Mouse (Mus musculus): ENCODE measurements at regions not wholly inside any gene's neighbourhood (a gene's known extent, or its start where the extent isn't known, plus 50 kb on each side); places are given as distances from the start of the nearest gene placed in this dataset.
"Not testable (repeated sequence)": the region's sequence is repeated elsewhere in the genome, so short reads cannot be mapped to it uniquely, and the experiment has no call there.

DNA sequence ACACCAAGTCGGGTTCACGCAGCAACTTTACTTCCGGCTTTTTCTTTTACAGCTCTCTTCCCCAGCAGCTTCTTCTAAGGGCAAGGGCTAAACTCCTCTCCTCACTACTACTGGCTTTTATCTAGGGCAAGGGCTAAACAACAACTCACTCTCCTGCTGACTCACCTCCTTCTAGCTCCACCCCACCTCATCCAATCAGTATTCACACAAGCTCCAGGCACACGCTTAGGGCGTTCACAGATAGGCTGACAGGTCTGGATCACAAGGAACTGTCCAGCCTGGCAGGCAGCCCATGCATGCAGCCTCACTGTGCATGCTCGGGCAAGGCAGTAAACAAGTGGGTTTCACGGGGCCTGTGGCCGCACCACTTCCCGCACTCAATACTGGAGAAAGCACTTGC lies 116.9 kb downstream of the 1700129C05Rik start:
- not testable (repeated sequence) for H3K9me3 ChIP-seq; H3K27ac ChIP-seq; H3K27me3 ChIP-seq (ENCODE audit: insufficient read depth, poor library complexity, severe bottlenecking); H3K4me3 ChIP-seq; DNase-seq (ENCODE audit: low spot score); H3K36me3 ChIP-seq; H3K4me1 ChIP-seq
- WGBS, result 42% methylated on average over 9 of the region's 9 CpGs

DNA sequence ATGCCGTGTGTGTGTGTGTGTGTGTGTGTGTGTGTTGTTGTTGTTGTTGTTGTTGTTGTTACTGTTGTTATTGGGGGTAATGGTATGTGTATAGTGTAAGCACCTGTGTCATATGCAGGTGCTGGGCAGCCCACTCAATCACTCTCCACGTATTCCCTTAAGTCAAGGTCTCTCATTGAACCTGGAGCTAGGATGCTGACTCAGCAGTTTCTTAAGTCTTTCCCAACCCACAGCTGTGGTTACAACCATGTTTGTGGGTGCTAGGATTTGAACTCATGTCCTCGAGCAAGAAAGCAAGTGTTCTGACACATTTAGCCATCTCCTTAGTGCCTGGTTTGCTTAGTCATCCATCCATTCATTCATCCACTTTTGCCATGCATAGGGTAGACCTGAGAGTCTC lies 133.2 kb downstream of the 1700129C05Rik start:
- no peaks in the 10 kb centered on the region for H3K36me3 ChIP-seq
- no peak overlapping the region for H3K27ac ChIP-seq
- 84% methylated on average over 3 of the region's 3 CpGs for WGBS
- H3K4me3 ChIP-seq, result no peak overlapping the region
- no peaks in the 10 kb centered on the region for H3K4me1 ChIP-seq
- H3K27me3 ChIP-seq (ENCODE audit: insufficient read depth, poor library complexity, severe bottlenecking), result no peaks in the 10 kb centered on the region
- H3K9me3 ChIP-seq, result no peaks in the 10 kb centered on the region
- no peak for DNase-seq (ENCODE audit: low spot score)

DNA sequence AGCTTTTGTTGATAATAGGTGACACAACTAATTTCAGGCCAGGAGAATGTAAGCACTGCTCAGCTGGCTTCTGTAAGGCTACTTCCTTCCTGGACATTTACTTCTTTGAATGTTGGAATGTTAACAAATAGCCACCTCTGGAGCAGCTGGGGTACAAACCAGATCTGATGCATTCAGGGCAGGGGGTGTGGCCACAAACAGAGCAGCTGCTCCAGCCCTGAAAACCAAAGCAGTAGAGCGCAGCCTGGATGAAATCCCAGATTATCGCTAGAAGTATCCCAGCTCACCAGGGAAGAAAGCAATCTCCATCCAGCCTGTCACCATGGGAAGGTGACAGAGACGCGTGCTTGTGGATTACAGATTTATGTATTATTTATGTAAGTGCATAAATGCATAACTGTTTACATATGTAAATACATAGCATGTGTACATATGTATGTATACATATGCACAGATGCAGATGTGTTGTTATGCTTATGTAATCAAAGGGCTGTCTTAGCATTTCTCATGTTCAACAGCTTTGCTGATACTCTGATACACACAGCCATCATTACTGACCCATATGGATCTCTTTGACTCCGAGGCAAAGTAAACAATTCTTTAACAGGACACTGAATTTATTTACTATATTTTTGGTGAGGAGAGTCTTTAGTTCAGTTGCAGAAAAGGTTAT lies 143.5 kb downstream of the 1700129C05Rik start:
- Histone ChIP-seq H3K36me3 (no peaks in the 10 kb centered on the region), H3K4me3 (no peak overlapping the region), H3K4me1 (peaks cover 9% of the 10 kb centered on the region), H3K27ac (no peak overlapping the region), H3K9me3 (no peaks in the 10 kb centered on the region), H3K27me3 (ENCODE audit: insufficient read depth, poor library complexity, severe bottlenecking) (no peaks in the 10 kb centered on the region)
- no peak for DNase-seq (ENCODE audit: low spot score)
- WGBS, result 65% methylated on average over 5 of the region's 5 CpGs

DNA sequence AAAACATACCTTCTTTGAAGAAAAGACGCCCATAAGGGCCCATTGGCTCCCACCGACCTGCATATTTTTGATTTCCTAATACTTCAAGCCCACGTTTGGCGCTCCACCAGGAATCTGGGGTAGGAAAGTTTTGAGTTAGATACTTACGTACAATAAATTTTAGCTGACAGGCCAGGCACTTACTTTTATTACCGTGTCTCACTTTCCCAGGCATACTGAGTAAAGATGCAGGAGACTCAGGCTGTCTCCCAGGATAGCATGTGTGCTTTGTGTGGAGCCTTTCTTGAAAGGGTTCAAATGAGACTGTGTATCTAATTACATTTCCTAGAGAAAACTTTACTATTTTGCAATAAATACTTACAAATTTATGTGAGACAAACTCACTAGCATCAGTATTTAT lies 147.7 kb downstream of the 1700129C05Rik start:
- 86% methylated on average over 6 of the region's 6 CpGs for whole genome bisulfite sequencing
- Histone ChIP-seq H3K27me3 (ENCODE audit: insufficient read depth, poor library complexity, severe bottlenecking) (no peaks in the 10 kb centered on the region), H3K27ac (no peak overlapping the region), H3K4me1 (peaks cover 9% of the 10 kb centered on the region), H3K36me3 (no peaks in the 10 kb centered on the region), H3K4me3 (no peak overlapping the region), H3K9me3 (no peaks in the 10 kb centered on the region)
- no peak for DNase-seq (ENCODE audit: low spot score)

DNA sequence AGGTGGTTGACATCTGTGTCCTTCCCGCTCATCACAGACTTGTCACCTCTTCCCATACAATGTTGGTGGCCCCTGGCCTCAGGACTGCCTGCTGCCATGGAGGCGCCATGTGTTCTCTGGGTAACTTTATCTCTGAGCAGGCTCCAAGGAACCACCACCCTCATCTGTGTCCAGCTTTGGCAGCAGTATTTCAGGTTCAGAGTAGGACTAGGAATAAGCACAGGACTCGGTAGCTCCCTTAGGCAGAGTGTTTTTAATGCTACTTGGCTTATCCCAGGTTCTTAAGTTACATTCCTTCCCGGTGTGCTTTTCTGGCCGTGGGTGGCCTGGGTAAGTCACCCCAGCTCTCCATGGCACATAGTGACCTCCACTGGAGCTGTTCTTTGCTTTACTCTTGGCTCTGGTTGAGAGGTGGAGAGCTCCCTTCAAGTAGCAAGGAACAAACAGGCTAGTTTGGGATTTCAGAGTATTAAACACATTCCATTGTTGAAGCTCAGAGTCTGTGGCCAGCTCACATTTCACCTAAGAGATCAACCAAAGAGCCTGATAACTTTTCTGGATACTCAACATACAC lies 153.0 kb downstream of the 1700129C05Rik start:
- Histone ChIP-seq H3K27ac (no peak overlapping the region), H3K27me3 (ENCODE audit: insufficient read depth, poor library complexity, severe bottlenecking) (no peaks in the 10 kb centered on the region), H3K36me3 (no peaks in the 10 kb centered on the region), H3K9me3 (no peaks in the 10 kb centered on the region), H3K4me3 (no peak overlapping the region), H3K4me1 (no peaks in the 10 kb centered on the region)
- WGBS, result 72% methylated on average over 5 of the region's 5 CpGs
- no peak for DNase-seq (ENCODE audit: low spot score)

DNA sequence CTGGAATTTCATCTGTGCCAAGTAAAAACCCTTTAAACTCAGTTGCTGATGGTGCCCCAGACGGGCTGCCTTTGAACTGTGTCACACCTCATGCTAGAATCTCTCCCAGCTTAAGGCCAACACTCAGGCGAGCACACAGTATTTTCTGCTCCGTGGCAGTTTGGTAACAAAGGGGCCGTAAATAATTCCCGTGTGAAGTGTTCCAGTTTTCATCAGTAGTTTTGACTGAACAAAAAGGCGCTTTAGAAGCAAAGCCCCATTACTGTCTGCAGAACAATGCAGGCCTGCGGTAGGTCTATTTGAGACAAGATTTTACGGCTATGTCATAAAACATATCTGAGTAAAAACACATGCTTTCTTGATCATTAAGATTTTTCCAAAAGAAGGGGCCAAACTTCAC lies 155.0 kb downstream of the 1700129C05Rik start:
- H3K27me3 ChIP-seq (ENCODE audit: insufficient read depth, poor library complexity, severe bottlenecking), result no peaks in the 10 kb centered on the region
- WGBS, result 74% methylated on average over 8 of the region's 8 CpGs
- H3K9me3 ChIP-seq, result no peaks in the 10 kb centered on the region
- no peak overlapping the region for H3K27ac ChIP-seq
- H3K36me3 ChIP-seq, result no peaks in the 10 kb centered on the region
- no peak for DNase-seq (ENCODE audit: low spot score)
- no peak overlapping the region for H3K4me3 ChIP-seq
- no peaks in the 10 kb centered on the region for H3K4me1 ChIP-seq

DNA sequence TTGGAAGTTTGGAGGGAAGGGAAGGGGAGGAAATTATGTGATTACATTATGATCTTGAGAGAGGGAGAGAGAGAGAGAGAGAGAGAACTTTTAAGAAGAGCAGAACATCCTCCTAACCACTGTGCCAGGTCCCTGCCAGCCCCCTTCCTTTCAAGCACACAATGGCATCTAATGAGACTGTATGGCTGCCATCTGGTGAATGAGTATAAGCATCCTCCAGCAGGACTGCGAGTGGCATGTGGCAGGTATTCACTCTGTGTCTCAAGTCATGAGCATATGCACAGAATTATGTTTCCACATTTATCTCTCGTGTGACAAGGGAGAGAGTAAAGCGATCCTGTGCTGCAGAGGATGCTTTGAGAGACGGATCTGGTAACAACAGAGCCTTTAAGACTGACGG lies 156.9 kb downstream of the 1700129C05Rik start:
- no peaks in the 10 kb centered on the region for H3K36me3 ChIP-seq
- 81% methylated on average over 5 of the region's 5 CpGs for WGBS
- no peaks in the 10 kb centered on the region for H3K27me3 ChIP-seq (ENCODE audit: insufficient read depth, poor library complexity, severe bottlenecking)
- DNase-seq (ENCODE audit: low spot score), result no peak
- H3K9me3 ChIP-seq, result no peaks in the 10 kb centered on the region
- no peaks in the 10 kb centered on the region for H3K4me1 ChIP-seq
- H3K4me3 ChIP-seq, result no peak overlapping the region
- no peak overlapping the region for H3K27ac ChIP-seq

DNA sequence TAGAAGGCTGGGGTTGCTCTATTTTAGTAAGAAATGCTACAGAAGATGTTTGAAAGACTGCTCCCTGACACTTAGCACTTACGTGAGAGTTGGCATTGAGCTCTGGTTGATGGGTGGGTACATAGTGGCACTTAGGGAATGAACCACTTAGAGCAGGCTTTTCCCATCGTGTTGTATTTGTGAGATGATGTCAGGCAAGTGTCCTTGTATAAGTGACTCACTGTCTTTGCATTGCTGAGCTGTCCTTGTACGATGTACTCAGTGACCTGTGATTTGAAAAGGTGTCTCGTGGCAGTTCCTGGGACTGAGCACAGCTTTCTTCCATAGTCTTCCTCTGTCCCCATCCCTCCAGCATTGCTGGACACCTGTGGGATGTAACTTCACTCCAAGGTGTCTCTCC lies 165.9 kb downstream of the 1700129C05Rik start:
- Histone ChIP-seq H3K27me3 (ENCODE audit: insufficient read depth, poor library complexity, severe bottlenecking) (no peaks in the 10 kb centered on the region), H3K9me3 (no peaks in the 10 kb centered on the region), H3K4me1 (no peaks in the 10 kb centered on the region), H3K4me3 (no peak overlapping the region), H3K27ac (no peak overlapping the region), H3K36me3 (no peaks in the 10 kb centered on the region)
- 76% methylated on average over 4 of the region's 4 CpGs for WGBS
- DNase-seq (ENCODE audit: low spot score), result no peak

DNA sequence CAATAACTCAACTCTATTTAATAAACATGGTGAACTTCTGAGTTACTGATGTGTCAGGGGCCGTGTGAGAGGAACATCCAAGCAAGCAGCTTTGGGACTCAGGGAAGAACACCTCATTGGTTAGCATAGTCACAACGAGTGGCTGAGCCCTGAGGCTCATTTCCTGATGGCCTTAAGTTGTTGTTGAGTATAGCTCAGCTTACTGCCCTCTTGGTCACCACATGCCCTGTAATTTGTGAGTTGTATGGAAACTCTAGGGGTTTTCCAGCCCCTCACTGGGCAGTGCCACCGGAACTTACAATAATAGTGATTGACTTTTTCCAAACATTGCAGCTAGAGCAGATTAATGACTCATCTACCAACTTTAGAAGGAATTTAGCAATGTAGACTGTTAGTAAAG lies 173.4 kb downstream of the 1700129C05Rik start:
- Histone ChIP-seq H3K9me3 (no peaks in the 10 kb centered on the region), H3K27me3 (ENCODE audit: insufficient read depth, poor library complexity, severe bottlenecking) (no peaks in the 10 kb centered on the region), H3K4me1 (no peaks in the 10 kb centered on the region), H3K36me3 (no peaks in the 10 kb centered on the region), H3K27ac (no peak overlapping the region), H3K4me3 (no peak overlapping the region)
- DNase-seq (ENCODE audit: low spot score), result no peak
- 62% methylated on average over 3 of the region's 3 CpGs for WGBS

DNA sequence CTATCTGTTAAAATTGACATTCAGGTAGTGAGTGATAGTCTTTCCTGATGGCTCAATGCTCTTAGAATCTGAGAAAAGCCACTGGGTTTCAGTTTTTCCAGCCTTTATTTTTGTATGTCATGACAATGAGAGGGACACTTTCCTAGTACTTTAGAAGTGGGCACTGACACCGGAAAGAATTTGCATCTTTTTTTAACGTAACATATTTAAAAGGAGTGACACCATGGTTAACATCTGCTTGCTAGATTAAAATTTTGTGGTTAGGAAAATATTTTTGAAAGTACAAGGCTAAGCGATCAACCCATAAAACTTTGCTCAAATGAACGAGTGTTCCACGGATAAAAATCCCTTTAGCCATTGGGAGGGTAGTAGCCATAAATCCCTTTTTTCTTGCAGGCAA lies 174.7 kb downstream of the 1700129C05Rik start:
- H3K4me3 ChIP-seq, result no peak overlapping the region
- H3K36me3 ChIP-seq, result no peaks in the 10 kb centered on the region
- DNase-seq (ENCODE audit: low spot score), result no peak
- H3K27ac ChIP-seq, result no peak overlapping the region
- WGBS, result 89% methylated on average over 5 of the region's 5 CpGs
- no peaks in the 10 kb centered on the region for H3K4me1 ChIP-seq
- H3K9me3 ChIP-seq, result no peaks in the 10 kb centered on the region
- H3K27me3 ChIP-seq (ENCODE audit: insufficient read depth, poor library complexity, severe bottlenecking), result no peaks in the 10 kb centered on the region

DNA sequence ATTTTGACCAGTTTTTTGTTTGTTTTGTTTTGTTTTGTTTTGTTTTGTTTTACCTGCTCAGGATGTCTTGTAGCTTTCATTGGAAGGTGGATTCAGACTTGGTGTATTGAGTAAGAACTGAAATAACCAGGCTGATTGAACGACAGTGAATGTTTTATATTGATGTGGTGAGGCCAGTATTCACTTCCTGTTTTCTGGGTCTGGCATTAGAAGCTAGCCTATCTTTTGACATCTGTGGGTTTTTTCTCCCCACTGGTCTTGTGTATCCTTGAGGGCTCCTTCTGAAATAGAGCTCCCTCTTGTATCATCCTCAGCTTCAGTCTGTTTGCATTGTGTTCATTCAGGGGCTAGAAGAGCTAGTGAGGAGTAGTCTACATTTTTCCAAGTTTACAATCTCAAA lies 175.5 kb downstream of the 1700129C05Rik start:
- WGBS, result 85% methylated on average over 1 of the region's 1 CpGs

DNA sequence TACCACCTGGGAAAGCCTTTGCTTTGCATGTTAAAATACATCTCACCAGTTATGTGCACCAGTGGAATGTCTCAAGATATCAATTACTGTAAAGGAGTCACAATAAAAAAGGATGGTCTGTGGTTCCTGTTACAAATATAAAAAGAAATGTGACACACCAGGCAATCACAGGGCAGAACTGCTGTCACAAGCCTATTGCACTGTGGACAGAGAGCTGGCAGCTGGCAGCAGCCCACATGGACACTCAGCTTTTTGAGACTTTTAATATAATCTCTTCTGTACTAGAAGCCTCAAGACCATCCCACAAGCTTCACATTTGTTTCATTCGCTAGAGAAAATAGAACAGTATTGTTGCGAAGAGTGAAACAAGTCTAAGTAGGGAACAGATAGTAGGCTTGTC lies 197.7 kb downstream of the 1700129C05Rik start:
- no peaks in the 10 kb centered on the region for H3K27me3 ChIP-seq (ENCODE audit: insufficient read depth, poor library complexity, severe bottlenecking)
- H3K4me3 ChIP-seq, result no peak overlapping the region
- H3K27ac ChIP-seq, result no peak overlapping the region
- no peak for DNase-seq (ENCODE audit: low spot score)
- 95% methylated on average over 2 of the region's 2 CpGs for WGBS
- H3K4me1 ChIP-seq, result no peaks in the 10 kb centered on the region
- no peaks in the 10 kb centered on the region for H3K9me3 ChIP-seq
- no peaks in the 10 kb centered on the region for H3K36me3 ChIP-seq

More for the DNA sequence above, 175.5 kb downstream of the 1700129C05Rik start:
- Histone ChIP-seq H3K4me3 (no peak overlapping the region), H3K27me3 (ENCODE audit: insufficient read depth, poor library complexity, severe bottlenecking) (no peaks in the 10 kb centered on the region), H3K4me1 (no peaks in the 10 kb centered on the region), H3K9me3 (no peaks in the 10 kb centered on the region), H3K36me3 (no peaks in the 10 kb centered on the region), H3K27ac (no peak overlapping the region)
- no peak for DNase-seq (ENCODE audit: low spot score)

DNA sequence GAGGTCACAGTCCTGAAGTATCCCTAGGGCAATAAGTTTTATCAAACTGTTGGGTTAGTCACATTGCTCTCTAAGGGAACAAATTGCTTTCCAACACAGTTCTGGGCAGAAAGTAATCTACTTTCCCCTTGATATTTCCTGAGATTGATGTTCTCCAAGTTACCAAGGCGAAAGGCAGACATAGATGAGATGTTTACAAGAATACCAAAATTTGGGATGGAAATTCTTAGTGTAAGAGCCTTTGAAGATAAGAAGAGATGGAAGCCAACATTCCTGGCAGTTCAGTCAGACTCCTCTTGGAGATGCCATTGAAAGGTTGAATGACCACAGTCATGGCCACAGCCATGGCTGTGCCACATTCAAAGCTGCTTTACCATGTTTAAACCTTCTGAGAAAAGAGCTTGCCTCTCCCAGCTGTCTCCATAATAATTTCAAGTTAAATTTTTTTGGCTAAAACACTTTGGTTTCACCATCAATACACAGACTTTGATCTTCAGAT lies 199.4 kb downstream of the 1700129C05Rik start:
- Histone ChIP-seq H3K36me3 (no peaks in the 10 kb centered on the region), H3K9me3 (no peaks in the 10 kb centered on the region), H3K4me1 (no peaks in the 10 kb centered on the region; the same call in 1 of the 2 replicates), H3K4me3 (no peak overlapping the region), H3K27me3 (ENCODE audit: insufficient read depth, poor library complexity, severe bottlenecking) (no peaks in the 10 kb centered on the region), H3K27ac (no peak overlapping the region)
- 85% methylated on average over 1 of the region's 1 CpGs for WGBS
- DNase-seq (ENCODE audit: low spot score), result no peak

DNA sequence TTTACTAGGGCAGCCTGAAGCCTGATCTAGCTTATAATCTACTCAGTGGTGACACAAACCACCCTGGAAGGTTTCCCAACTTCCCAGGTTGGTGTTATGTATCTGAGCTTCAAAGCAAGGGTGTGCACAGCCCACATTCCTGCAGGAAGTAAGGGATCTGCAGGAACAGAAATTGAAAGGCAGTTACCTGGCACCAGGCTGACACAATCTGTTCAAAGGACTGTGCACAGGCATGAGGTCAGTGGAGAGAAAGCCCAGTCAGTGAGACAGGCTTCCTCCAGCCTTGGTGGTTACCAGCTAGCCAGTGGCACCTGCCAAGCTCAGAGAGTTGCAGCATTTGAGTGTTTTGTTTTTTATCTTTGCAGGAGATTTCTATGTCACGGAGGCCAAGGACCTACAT lies 203.6 kb downstream of the 1700129C05Rik start:
- WGBS, result 84% methylated on average over 1 of the region's 1 CpGs
- no peak overlapping the region for H3K27ac ChIP-seq
- no peak overlapping the region for H3K4me3 ChIP-seq
- no peaks in the 10 kb centered on the region for H3K27me3 ChIP-seq (ENCODE audit: insufficient read depth, poor library complexity, severe bottlenecking)
- no peaks in the 10 kb centered on the region; the same call in 1 of the 2 replicates for H3K4me1 ChIP-seq
- H3K36me3 ChIP-seq, result no peaks in the 10 kb centered on the region
- no peak for DNase-seq (ENCODE audit: low spot score)
- H3K9me3 ChIP-seq, result no peaks in the 10 kb centered on the region
